Mouse (Mus musculus): ENCODE data around the gene Atp9a. TPM values are rescaled to one million over a fixed set of nuclear protein-coding genes. Genes with fewer than 3 reads are reported as not detected.

The Atp9a gene
- polyA plus RNA-seq, 1 experiment from 2014 or later: 23.4 TPM

- H3K9me3 ChIP-seq: no peaks in the 10 kb centered on the region
- H3K36me3 ChIP-seq: no peaks in the 10 kb centered on the region
- no peak overlapping the region for H3K27ac ChIP-seq
- H3K4me2 ChIP-seq (replicated peaks): 0 out of 2 replicates have a peak overlapping the region, but pooled peaks have one; percentile 12
- H3K27me3 ChIP-seq (replicated peaks): no peaks in the 10 kb centered on the region
- H3K4me3 ChIP-seq (replicated peaks): no peak overlapping the region
- H3K4me1 ChIP-seq (replicated peaks): peaks cover 9% of the 10 kb centered on the region; the same call in 1 of the 2 replicates
- 42% methylated on average over 11 of the region's 11 CpGs for WGBS
- peak; percentile 69 for ATAC-seq
- no peak overlapping the region for H3K9ac ChIP-seq
Measured at GRCm38 (mm10) chr2:168734023-168734422, 8.2 kb downstream of the Atp9a start.

GRCm38 (mm10) chr2:168731258-168731657 is 11.0 kb downstream of the Atp9a start:
- Histone ChIP-seq H3K27me3 (replicated peaks) (no peaks in the 10 kb centered on the region), H3K4me1 (replicated peaks) (peaks cover 13% of the 10 kb centered on the region), H3K4me2 (replicated peaks) (no peak overlapping the region), H3K9me3 (no peaks in the 10 kb centered on the region), H3K9ac (no peak overlapping the region), H3K27ac (no peak overlapping the region), H3K4me3 (replicated peaks) (no peak overlapping the region), H3K36me3 (no peaks in the 10 kb centered on the region)
- no peak for ATAC-seq
- WGBS: 85% methylated on average over 8 of the region's 8 CpGs

GRCm38 (mm10) chr2:168729736-168730135 is 12.5 kb downstream of the Atp9a start:
- Histone ChIP-seq H3K4me2 (replicated peaks) (no peak overlapping the region), H3K27me3 (replicated peaks) (no peaks in the 10 kb centered on the region), H3K36me3 (no peaks in the 10 kb centered on the region), H3K9me3 (no peaks in the 10 kb centered on the region), H3K4me3 (replicated peaks) (no peak overlapping the region), H3K27ac (no peak overlapping the region), H3K4me1 (replicated peaks) (peaks cover 19% of the 10 kb centered on the region), H3K9ac (no peak overlapping the region)
- whole genome bisulfite sequencing: 80% methylated on average over 12 of the region's 12 CpGs
- no peak for ATAC-seq

GRCm38 (mm10) chr2:168728045-168728444 is 14.2 kb downstream of the Atp9a start:
- Histone ChIP-seq H3K4me1 (replicated peaks) (peaks cover 11% of the 10 kb centered on the region), H3K4me2 (replicated peaks) (no peak overlapping the region), H3K9ac (no peak overlapping the region), H3K27ac (no peak overlapping the region), H3K36me3 (no peaks in the 10 kb centered on the region), H3K9me3 (no peaks in the 10 kb centered on the region), H3K4me3 (replicated peaks) (no peak overlapping the region), H3K27me3 (replicated peaks) (no peaks in the 10 kb centered on the region)
- 53% methylated on average over 12 of the region's 12 CpGs for WGBS
- no peak for ATAC-seq

- Histone ChIP-seq H3K36me3 (no peaks in the 10 kb centered on the region), H3K9me3 (no peaks in the 10 kb centered on the region), H3K4me2 (replicated peaks) (no peak overlapping the region; the same call in 1 of the 2 replicates), H3K9ac (no peak overlapping the region), H3K4me1 (replicated peaks) (peaks cover 11% of the 10 kb centered on the region), H3K27me3 (replicated peaks) (no peaks in the 10 kb centered on the region), H3K4me3 (replicated peaks) (no peak overlapping the region), H3K27ac (no peak overlapping the region)
- peak; percentile 75 for ATAC-seq
- 40% methylated on average over 6 of the region's 6 CpGs for WGBS
Measured at GRCm38 (mm10) chr2:168726007-168726406, 16.2 kb downstream of the Atp9a start.

- Histone ChIP-seq H3K36me3 (no peaks in the 10 kb centered on the region), H3K27me3 (replicated peaks) (no peaks in the 10 kb centered on the region), H3K9ac (no peak overlapping the region), H3K4me2 (replicated peaks) (no peak overlapping the region), H3K4me1 (replicated peaks) (peaks cover 11% of the 10 kb centered on the region), H3K4me3 (replicated peaks) (no peak overlapping the region), H3K9me3 (no peaks in the 10 kb centered on the region), H3K27ac (0 out of 2 replicates have a peak overlapping the region, but pooled peaks have one; percentile 19)
- ATAC-seq: peak; percentile 92
- 69% methylated on average over 14 of the region's 14 CpGs for WGBS
Measured at GRCm38 (mm10) chr2:168721313-168721712, 20.9 kb downstream of the Atp9a start.

GRCm38 (mm10) chr2:168719742-168720141 is 22.5 kb downstream of the Atp9a start:
- 70% methylated on average over 4 of the region's 4 CpGs for WGBS
- Histone ChIP-seq H3K27ac (no peak overlapping the region), H3K4me3 (replicated peaks) (no peak overlapping the region), H3K36me3 (no peaks in the 10 kb centered on the region), H3K9ac (no peak overlapping the region), H3K9me3 (no peaks in the 10 kb centered on the region), H3K27me3 (replicated peaks) (no peaks in the 10 kb centered on the region), H3K4me2 (replicated peaks) (no peak overlapping the region), H3K4me1 (replicated peaks) (0 out of 2 replicates have a peak, but pooled peaks cover 5% of the 10 kb centered on the region)
- ATAC-seq: no peak

- H3K4me2 ChIP-seq (replicated peaks): no peak overlapping the region
- H3K9ac ChIP-seq: no peak overlapping the region
- H3K27ac ChIP-seq: no peak overlapping the region
- ATAC-seq: no peak
- no peak overlapping the region for H3K4me3 ChIP-seq (replicated peaks)
- H3K36me3 ChIP-seq: no peaks in the 10 kb centered on the region
- H3K4me1 ChIP-seq (replicated peaks): 0 out of 2 replicates have a peak, but pooled peaks cover 5% of the 10 kb centered on the region
- H3K27me3 ChIP-seq (replicated peaks): no peaks in the 10 kb centered on the region
- WGBS: 63% methylated on average over 10 of the region's 10 CpGs
- H3K9me3 ChIP-seq: no peaks in the 10 kb centered on the region
Measured at GRCm38 (mm10) chr2:168718735-168719134, 23.5 kb downstream of the Atp9a start.

- no peak overlapping the region for H3K9ac ChIP-seq
- ATAC-seq: no peak
Measured at GRCm38 (mm10) chr2:168718267-168718666, 23.9 kb downstream of the Atp9a start.

GRCm38 (mm10) chr2:168712199-168713176 is 29.7 kb downstream of the Atp9a start:
- H3K9me3 ChIP-seq: no peaks in the 10 kb centered on the region
- 83% methylated on average over 20 of the region's 20 CpGs for WGBS
- H3K27ac ChIP-seq: no peak overlapping the region
- no peaks in the 10 kb centered on the region for H3K36me3 ChIP-seq
- ATAC-seq: no peak
- H3K9ac ChIP-seq: no peak overlapping the region
- no peak overlapping the region for H3K4me2 ChIP-seq (replicated peaks)
- H3K4me1 ChIP-seq (replicated peaks): no peaks in the 10 kb centered on the region
- H3K4me3 ChIP-seq (replicated peaks): no peak overlapping the region
- H3K27me3 ChIP-seq (replicated peaks): no peaks in the 10 kb centered on the region

More at GRCm38 (mm10) chr2:168718267-168718666, 23.9 kb downstream of the Atp9a start:
- H3K36me3 ChIP-seq: no peaks in the 10 kb centered on the region
- no peak overlapping the region for H3K4me3 ChIP-seq (replicated peaks)
- no peaks in the 10 kb centered on the region for H3K27me3 ChIP-seq (replicated peaks)
- no peaks in the 10 kb centered on the region for H3K9me3 ChIP-seq
- no peak overlapping the region for H3K4me2 ChIP-seq (replicated peaks)
- 0 out of 2 replicates have a peak, but pooled peaks cover 5% of the 10 kb centered on the region for H3K4me1 ChIP-seq (replicated peaks)
- WGBS: 47% methylated on average over 2 of the region's 2 CpGs
- H3K27ac ChIP-seq: no peak overlapping the region

- no peak overlapping the region for H3K27ac ChIP-seq
- WGBS: 75% methylated on average over 3 of the region's 3 CpGs
- no peak overlapping the region for H3K4me3 ChIP-seq (replicated peaks)
- H3K9me3 ChIP-seq: no peaks in the 10 kb centered on the region
- H3K9ac ChIP-seq: no peak overlapping the region
- H3K27me3 ChIP-seq (replicated peaks): no peaks in the 10 kb centered on the region
- ATAC-seq: 0 out of 2 replicates have a peak, but pooled peaks have one; percentile 17
- 0 out of 2 replicates have a peak, but pooled peaks cover 2% of the 10 kb centered on the region for H3K36me3 ChIP-seq
- H3K4me1 ChIP-seq (replicated peaks): no peaks in the 10 kb centered on the region
- no peak overlapping the region for H3K4me2 ChIP-seq (replicated peaks)
Measured at GRCm38 (mm10) chr2:168710979-168711378, 31.2 kb downstream of the Atp9a start.

GRCm38 (mm10) chr2:168707766-168708165 is 34.4 kb downstream of the Atp9a start:
- 53% methylated on average over 9 of the region's 9 CpGs for WGBS

More at GRCm38 (mm10) chr2:168707766-168708165, 34.4 kb downstream of the Atp9a start:
- Histone ChIP-seq H3K27ac (no peak overlapping the region), H3K9me3 (no peaks in the 10 kb centered on the region), H3K36me3 (0 out of 2 replicates have a peak, but pooled peaks cover 5% of the 10 kb centered on the region), H3K9ac (no peak overlapping the region), H3K4me2 (replicated peaks) (no peak overlapping the region), H3K4me1 (replicated peaks) (no peaks in the 10 kb centered on the region), H3K4me3 (replicated peaks) (no peak overlapping the region), H3K27me3 (replicated peaks) (no peaks in the 10 kb centered on the region)
- ATAC-seq: peak; percentile 51; the same call in 1 of the 2 replicates

All from intestine, embryonic 15.5 days (tissue).